Mouse (Mus musculus): ENCODE data around the gene Tmem131l.

- no peak for TF ChIP-seq EP300 (optimal IDR thresholded peaks at IDR 0.05)
- no peak for TF ChIP-seq CTCF (IDR thresholded peaks at IDR 0.05; ENCODE audit: low read depth)
Observed at GRCm38 (mm10) chr3:83900756-83901373, 139.1 kb downstream of the Tmem131l start.

Data from stomach, postnatal 0 days (tissue).